Mouse (Mus musculus): ENCODE results near the gene Pde4b.

Gene Pde4b

DNA sequence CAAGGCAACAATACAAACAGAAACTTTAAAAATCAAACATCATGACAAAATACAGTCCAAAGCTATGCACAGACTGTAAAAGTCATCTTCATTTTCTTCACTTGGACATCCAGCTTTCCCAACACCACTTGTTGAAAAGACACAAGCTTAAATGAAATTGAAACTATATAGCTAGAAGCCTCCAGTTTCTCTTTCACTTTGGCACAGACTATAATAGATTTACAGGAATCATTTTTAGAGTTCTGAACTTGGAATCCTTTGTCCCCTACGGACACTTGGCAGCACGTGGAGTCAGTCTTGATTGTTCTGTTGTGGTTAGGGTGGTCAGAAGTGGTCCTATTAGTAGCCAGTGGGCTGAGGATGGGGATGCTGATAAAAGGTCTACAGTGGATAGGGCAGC is 191.6 kb downstream of the Pde4b start:
- no peak for DNase-seq (ENCODE audit: extremely low spot score, low read depth, low spot score)

DNA sequence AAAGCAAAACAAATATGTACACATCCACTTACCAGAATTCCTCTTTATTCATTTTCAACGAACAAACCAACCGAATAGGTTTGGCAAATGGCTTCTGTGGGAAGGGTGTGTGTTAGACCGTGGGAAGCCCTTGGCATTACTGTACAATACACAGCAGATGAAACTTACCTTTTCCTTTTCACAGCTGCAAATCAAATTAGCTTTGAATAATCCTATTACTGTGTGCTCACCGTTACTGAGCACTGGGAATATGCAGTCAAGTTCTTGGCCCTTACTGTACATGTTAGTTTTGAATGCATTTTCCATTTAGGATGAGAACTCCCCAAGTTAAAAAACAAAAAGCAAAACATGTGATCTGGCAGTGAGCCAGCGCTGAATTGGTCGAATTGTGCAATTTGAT is 199.8 kb downstream of the Pde4b start:
- no peak for DNase-seq (ENCODE audit: extremely low spot score, low read depth, low spot score)

DNA sequence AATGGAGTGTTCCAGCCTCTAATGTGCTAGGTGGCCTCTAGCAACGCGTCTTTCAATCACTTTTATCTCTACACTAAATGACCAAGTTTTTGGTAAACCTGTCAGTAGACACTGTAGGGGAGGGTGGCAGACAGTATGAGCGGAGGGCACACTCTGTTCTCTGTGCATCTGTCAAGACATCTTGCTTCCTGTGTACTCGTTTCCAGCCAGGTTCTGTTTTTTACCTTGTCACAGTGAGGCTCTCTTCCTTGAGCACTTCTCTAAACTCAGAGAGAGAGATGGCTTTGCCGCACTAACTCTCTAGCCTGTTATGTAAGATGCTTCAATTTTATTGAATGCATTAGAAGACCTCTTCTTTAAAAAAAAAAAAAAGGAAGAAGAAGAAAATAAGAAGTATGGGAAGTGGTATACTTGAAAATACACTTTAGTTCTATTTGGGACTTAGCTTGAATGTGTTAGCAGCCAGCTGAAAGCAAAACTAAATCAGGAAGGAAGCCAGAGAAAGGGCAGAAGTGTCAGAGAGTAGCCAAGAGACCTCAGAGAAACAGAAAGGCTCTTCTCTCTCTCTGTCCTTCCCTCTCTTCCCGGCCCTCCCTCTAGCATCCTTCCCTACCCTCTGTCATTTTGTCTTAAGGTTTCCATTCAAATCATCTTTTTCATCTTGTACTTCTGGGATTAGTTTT is 202.8 kb downstream of the Pde4b start:
- no peak for DNase-seq (ENCODE audit: extremely low spot score, low read depth, low spot score)

GRCm38 (mm10) chr4:102297558-102297957 is 210.2 kb downstream of the Pde4b start:
- DNase-seq (ENCODE audit: extremely low spot score, low read depth, low spot score), result no peak

- no peak for DNase-seq (ENCODE audit: extremely low spot score, low read depth, low spot score)
Measured at GRCm38 (mm10) chr4:102302568-102302967, 215.2 kb downstream of the Pde4b start.

- DNase-seq (ENCODE audit: extremely low spot score, low read depth, low spot score), result no peak
Measured at GRCm38 (mm10) chr4:102307661-102308297, 220.4 kb downstream of the Pde4b start.

DNA sequence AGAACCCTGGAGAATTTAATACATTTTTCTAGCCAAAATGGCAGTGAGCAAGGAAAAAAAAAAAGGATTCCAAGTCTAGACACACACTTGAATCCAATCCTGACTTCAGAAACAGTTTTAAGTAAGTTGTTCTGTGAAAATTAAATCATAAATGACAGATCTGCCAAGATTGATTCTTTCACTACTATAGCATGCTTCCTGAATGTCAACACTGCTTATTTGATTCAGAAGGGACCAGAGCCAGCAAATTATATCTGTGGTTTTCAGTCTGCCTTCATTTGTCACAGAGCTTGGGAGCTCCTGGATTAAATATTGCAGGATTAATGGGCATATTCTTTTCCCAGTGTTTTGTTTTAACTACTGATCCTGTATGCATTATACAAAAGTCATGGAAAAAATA is 223.3 kb downstream of the Pde4b start:
- no peak for DNase-seq (ENCODE audit: extremely low spot score, low read depth, low spot score)

DNA sequence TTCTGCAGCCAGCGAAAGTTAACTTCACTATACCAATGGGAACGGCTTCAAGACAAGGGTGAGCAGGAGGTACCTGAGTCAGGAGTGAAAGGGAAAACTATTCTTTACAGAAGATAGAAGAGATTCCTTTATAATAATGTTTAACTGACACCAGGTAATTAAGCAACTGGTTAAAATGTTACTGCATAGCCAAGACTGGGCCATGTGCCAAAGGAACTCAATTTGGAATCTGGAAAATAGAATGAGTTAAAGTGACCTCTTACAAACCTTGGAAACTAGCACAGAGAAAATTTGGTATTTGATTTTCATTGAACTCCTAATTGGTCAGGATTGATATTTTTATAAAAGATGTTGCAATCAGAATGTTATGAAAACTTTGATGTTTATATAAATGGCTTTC is 228.7 kb downstream of the Pde4b start:
- no peak for DNase-seq (ENCODE audit: extremely low spot score, low read depth, low spot score)

DNA sequence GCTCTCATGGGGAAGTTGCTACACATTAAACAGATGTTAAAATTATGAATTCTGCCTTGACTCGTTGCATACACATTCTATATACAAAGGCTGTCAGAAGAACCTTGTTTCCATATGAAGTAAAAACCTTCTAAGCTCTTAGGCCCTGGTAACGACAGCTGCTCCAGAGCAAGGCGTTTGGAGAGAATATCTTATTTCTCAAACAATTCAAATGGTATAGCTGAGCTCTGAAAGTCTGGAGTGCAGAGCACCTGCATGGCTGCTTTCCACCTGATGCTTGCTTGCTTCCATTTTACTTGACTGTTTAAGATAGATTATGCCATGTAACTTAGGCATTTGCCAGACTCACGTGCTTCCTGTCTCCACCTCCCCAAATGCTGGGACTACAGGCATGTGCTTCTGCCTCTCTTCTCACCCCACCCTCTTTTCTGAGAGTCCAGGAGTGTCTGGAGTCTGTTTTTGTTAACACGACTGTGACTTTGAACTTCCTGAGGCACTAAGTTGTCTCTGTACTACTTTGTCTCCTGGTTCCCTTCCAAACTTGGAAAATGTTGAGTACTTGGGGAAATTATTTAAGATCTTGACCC is 229.4 kb downstream of the Pde4b start:
- no peak for DNase-seq (ENCODE audit: extremely low spot score, low read depth, low spot score)

- DNase-seq (ENCODE audit: extremely low spot score, low read depth, low spot score), result no peak
Measured at GRCm38 (mm10) chr4:102318596-102318995, 231.3 kb downstream of the Pde4b start.

- no peak for DNase-seq (ENCODE audit: extremely low spot score, low read depth, low spot score)
Measured at GRCm38 (mm10) chr4:102321340-102321739, 234.0 kb downstream of the Pde4b start.

- no peak for DNase-seq (ENCODE audit: extremely low spot score, low read depth, low spot score)
Measured at GRCm38 (mm10) chr4:102332386-102332785, 245.0 kb downstream of the Pde4b start.

GRCm38 (mm10) chr4:102332885-102333284 is 245.5 kb downstream of the Pde4b start:
- DNase-seq (ENCODE audit: extremely low spot score, low read depth, low spot score), result no peak

DNA sequence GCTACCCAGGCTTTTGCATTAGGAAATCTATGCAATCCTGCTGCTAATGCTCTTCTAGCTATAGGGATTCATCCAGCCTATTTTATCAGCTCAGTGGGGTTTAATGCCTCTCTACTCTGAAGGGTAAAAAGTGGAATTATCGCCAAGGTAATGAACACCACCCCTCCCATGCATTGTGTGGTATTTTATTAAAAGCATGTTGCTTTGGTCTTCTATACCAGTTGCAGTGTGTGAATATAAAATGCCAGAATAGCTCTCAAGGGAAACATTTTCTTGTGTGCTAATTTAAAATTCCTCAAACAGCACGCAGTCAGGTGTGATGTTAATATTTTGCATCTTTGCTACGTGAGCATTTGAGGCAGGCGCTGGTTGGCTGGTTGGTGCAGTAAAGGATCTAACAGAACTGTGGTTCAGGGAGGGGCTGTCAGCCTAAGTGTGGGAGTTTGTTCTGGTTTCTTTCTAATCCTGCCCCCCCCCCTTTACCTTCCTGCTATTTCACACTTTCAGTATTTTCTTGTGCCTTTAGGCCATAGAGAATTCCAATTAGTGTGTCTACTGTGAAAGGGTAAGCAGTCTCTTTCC is 259.7 kb downstream of the Pde4b start:
- no peak for DNase-seq (ENCODE audit: extremely low spot score, low read depth, low spot score)

DNA sequence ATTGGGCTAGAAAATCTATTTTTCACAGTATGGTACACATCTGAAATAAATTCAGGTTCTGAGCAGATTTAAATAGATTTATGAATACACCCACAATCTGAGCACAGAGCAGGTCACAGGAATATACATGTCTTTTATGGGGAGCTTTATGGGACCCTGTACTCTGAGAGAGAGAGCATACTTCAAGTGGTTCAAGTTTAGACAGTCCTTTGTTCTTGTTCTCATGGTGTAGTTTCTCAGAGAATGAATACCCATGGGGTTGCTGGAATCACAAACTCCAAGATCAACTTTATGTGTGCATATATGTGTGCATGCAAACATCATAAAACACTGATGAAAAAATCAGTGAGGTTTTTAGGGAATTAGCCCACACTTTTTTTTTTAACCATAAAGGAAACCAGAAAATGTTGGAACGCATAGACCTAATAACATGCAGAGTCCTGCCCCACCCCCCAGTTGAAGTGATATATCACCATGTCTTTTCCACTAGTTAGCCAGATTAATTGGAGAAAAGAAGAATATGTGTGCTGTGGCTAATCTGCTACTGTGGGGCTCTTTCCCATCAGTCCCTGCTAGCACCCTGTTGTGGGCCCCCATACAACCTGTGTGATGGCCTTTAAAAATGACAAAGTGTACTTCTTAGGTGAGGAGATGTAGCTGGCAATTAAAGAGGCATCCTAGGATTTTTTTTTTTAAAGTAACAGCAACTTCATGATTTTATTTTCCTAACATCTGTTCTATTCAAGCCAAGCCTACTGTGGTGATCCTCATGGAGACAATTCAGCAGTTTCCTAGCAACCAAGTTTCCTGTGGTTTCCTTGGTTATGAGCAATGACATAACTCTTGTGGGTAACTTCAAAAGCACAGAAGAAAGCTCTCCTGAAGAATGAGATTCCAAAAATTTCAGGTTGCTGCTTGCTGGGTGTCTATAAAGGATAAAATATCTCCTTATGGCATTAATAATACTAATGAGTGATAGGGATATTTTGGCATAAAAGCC is 264.4 kb downstream of the Pde4b start:
- no peak for DNase-seq (ENCODE audit: extremely low spot score, low read depth, low spot score)

GRCm38 (mm10) chr4:102353641-102354403 is 266.5 kb downstream of the Pde4b start:
- no peak for DNase-seq (ENCODE audit: extremely low spot score, low read depth, low spot score)

DNA sequence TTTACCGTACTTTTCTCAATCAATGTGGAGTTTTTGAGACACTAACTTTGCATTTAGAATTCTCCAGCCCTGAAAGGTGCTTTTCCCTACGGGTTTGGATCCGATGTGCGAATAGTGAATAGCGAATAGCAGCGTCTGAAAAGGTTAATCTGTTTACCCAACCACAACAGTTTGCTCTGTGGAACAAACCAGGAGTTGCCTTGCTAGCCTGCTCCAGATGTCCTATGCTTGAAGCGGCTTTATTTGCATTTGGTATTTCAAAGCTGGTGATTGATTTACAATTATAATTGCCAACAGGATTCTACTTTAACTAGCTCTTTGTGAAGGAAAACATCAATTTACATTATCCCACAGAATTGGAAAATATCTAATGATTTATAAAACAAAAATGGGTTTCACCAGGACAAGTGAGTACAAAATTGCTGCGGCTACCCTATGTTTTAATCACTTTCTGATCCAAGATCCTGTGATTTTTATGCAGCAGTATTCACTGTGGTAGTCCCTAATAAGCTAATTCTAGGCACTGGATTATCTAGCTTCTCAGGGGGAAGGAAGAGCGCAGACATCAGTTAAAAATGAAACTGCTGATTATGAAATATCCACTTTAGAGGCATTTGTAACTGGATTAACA is 280.9 kb downstream of the Pde4b start:
- DNase-seq (ENCODE audit: extremely low spot score, low read depth, low spot score), result no peak

GRCm38 (mm10) chr4:102374614-102375013 is 287.3 kb downstream of the Pde4b start:
- DNase-seq (ENCODE audit: extremely low spot score, low read depth, low spot score), result no peak

DNA sequence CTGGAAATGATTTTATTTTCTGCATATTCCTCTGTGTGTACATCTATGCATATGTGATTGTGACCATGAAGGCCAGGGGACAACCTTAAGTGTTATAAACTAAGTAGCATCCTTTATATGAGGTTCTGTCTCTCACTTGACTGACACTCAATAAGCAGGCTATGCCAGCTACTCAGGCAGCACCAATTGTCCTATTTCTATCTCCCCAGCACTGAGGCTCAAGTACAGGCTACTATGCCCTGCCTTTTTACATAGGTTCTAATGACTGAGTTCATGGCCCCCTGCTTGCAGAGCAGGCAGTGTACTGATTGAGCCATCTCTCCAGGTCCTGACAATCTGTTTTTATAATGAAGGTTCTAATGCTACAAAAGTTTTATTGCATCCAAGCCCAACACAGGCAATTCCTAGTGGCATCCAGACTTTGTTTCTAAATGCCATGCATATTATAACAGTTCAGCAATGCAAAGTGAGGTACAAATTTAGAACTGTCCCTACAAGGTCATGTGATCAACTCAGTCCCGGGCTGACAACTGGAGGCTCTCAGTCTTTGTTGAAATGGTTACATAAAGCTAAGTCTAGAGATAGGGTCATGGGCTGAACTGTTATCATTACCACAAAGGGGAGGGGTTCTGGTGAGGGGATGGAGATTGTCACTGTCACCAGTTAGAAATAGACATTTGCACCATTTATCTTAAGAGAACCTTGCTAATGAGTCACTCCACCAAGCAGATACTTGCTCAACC is 295.6 kb downstream of the Pde4b start:
- no peak for DNase-seq (ENCODE audit: extremely low spot score, low read depth, low spot score)
